Mouse (Mus musculus) G1E (cell line): Measurements from ENCODE around the gene Mtus2.

ENCODE experiments used
- CTCF ChIP-seq: IDR thresholded peaks from 2 replicates; pipeline ENCODE4 v1.5.1; 2012; ENCODE audit warnings: low read depth, low read length, inconsistent platforms, mixed read lengths
- TAL1 ChIP-seq: conservative IDR thresholded peaks from 2 replicates; pipeline ENCODE4 v1.6.1; 2012; ENCODE audit warnings: low read depth, low read length, inconsistent platforms, mixed read lengths

- TF ChIP-seq TAL1 (no peak), CTCF (peak; percentile 43; the same call in 1 of the 2 replicates)
Measured at GRCm38 (mm10) chr5:147925935-147926604, 31.1 kb upstream of the Mtus2 start.
